Mouse (Mus musculus): Measurements from ENCODE around the gene Ilf2. TPM values are rescaled to one million over a fixed set of nuclear protein-coding genes. Genes with fewer than 3 reads are reported as not detected.
A peak's percentile ranks its signal among the peaks of the same experiment; 100 is the strongest.

Gene Ilf2
- total RNA-seq, 2 experiments from 2014 or later: 31.5 to 33.4 TPM

GRCm38 (mm10) chr3:90537141-90537904 is 61.4 kb downstream of the Ilf2 start, which contains the start of gene S100a16:
S100a16 (plus strand) TSS chr3:90537254.
- intact Hi-C loops (cut with DNase I): no loop called here
- peak; percentile 79 for DNase-seq (ENCODE audit: low spot score)

- DNase-seq (ENCODE audit: low spot score): no peak
These were observed 62.0 kb downstream of the Ilf2 start for GRCm38 (mm10) chr3:90537905-90538296.

More at GRCm38 (mm10) chr3:90537905-90538296, 62.0 kb downstream of the Ilf2 start:
- intact Hi-C loops (cut with DNase I): no loop called here

Other genes starting within 250 kb of the Ilf2 start
- gene Jtb, start 244.5 kb upstream of the Ilf2 start, total RNA-seq (2021): 10 to 100 TPM; 49.0 to 50.7 TPM
- gene Creb3l4, start 232.6 kb upstream of the Ilf2 start, total RNA-seq (2021): not detected
- gene Slc39a1, start 228.0 kb upstream of the Ilf2 start, total RNA-seq (2021): 10 to 100 TPM; 83.7 to 84.3 TPM
- gene Crtc2, start 222.0 kb upstream of the Ilf2 start, total RNA-seq (2021): 10 to 100 TPM; 14.6 to 16.1 TPM
- gene Dennd4b, start 210.9 kb upstream of the Ilf2 start, total RNA-seq (2021): 10 to 100 TPM; 31.9 to 33.4 TPM
- gene Gatad2b, start 182.9 kb upstream of the Ilf2 start, total RNA-seq (2021): 10 to 100 TPM; 42.8 to 43.6 TPM
- 1 to 10 TPM in 1 of 2 experiments, under 1 TPM in 1; 0.78 to 1.4 TPM for gene Slc27a3, start 86.2 kb upstream of the Ilf2 start, total RNA-seq (2021)
- 10 to 100 TPM; 25.2 to 26.9 TPM for gene Ints3, start 42.5 kb upstream of the Ilf2 start, total RNA-seq (2021)
- 10 to 100 TPM; 17.2 to 18.8 TPM for gene Npr1, start 10.3 kb upstream of the Ilf2 start, total RNA-seq (2021)
- 10 to 100 TPM; 59.5 to 62.6 TPM for gene Snapin, start 14.9 kb downstream of the Ilf2 start, total RNA-seq (2021)
- 100 to 1,000 TPM; 100 to 113 TPM for gene Chtop, start 33.4 kb downstream of the Ilf2 start, total RNA-seq (2021)
- 100 to 1,000 TPM; 777 to 804 TPM for gene S100a1, start 38.3 kb downstream of the Ilf2 start, total RNA-seq (2021)
- 10 to 100 TPM; 27.1 to 29.7 TPM for gene S100a13, start 38.3 kb downstream of the Ilf2 start, total RNA-seq (2021)
- under 1 TPM; 0.23 to 0.48 TPM for gene S100a14, start 50.7 kb downstream of the Ilf2 start, total RNA-seq (2021)
- 10 to 100 TPM; 71.3 to 74.7 TPM for gene S100a16, start 61.1 kb downstream of the Ilf2 start, total RNA-seq (2021)
- gene S100a3, start 84.5 kb downstream of the Ilf2 start, total RNA-seq (2021): not detected
- not detected for gene S100a2, start 114.1 kb downstream of the Ilf2 start, total RNA-seq (2021)
- not detected for gene Gm42674, start 125.8 kb downstream of the Ilf2 start, total RNA-seq (2021)
- gene S100a4, start 127.6 kb downstream of the Ilf2 start, total RNA-seq (2021): 10 to 100 TPM in 1 of 2 experiments, 1 to 10 TPM in 1; 8.0 to 11.2 TPM
- not detected for gene S100a5, start 132.4 kb downstream of the Ilf2 start, total RNA-seq (2021)
- gene S100a6, start 136.8 kb downstream of the Ilf2 start, total RNA-seq (2021): 10 to 100 TPM; 70.8 to 84.4 TPM
- under 1 TPM; 0.28 to 0.60 TPM for gene S100a7a, start 177.9 kb downstream of the Ilf2 start, total RNA-seq (2021)
- 1 to 10 TPM in 1 of 2 experiments, under 1 TPM in 1; 0.61 to 1.6 TPM for gene S100a8, start 192.9 kb downstream of the Ilf2 start, total RNA-seq (2021)
- gene S100a9, start 219.6 kb downstream of the Ilf2 start, total RNA-seq (2021): 1 to 10 TPM; 1.3 to 1.5 TPM